Mouse (Mus musculus): Measurements from ENCODE around the gene Plcz1. TPM values are rescaled to one million over a fixed set of nuclear protein-coding genes. Genes with fewer than 3 reads are reported as not detected.
A peak's percentile ranks its signal among the peaks of the same experiment; 100 is the strongest.

Plcz1 gene
- total RNA-seq, 2 experiments from 2014 or later: not detected

DNA sequence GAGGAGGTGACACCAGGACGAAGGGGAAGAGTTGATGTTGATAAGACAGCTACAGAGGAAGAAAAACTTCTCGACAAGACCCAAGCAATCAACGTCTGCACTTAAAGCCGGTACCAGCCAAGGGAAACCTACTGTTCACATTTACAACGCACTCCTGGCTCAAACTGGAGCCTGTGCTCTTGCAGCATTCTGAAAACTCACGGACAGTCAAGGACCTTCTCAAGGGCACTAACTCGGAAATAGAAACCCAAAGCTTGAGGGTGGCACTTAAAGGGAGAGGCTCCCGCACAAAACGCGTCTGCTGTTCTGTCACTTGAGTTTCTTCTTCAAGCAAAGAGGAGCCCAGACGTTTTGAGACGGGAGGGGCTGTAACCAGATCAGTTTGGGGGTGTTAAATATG lies 87.7 kb downstream of the Plcz1 start:
- DNase-seq: peak in 1 of 2 experiments; percentile 23
- intact Hi-C loops (cut with DNase I): no loop called here

DNA sequence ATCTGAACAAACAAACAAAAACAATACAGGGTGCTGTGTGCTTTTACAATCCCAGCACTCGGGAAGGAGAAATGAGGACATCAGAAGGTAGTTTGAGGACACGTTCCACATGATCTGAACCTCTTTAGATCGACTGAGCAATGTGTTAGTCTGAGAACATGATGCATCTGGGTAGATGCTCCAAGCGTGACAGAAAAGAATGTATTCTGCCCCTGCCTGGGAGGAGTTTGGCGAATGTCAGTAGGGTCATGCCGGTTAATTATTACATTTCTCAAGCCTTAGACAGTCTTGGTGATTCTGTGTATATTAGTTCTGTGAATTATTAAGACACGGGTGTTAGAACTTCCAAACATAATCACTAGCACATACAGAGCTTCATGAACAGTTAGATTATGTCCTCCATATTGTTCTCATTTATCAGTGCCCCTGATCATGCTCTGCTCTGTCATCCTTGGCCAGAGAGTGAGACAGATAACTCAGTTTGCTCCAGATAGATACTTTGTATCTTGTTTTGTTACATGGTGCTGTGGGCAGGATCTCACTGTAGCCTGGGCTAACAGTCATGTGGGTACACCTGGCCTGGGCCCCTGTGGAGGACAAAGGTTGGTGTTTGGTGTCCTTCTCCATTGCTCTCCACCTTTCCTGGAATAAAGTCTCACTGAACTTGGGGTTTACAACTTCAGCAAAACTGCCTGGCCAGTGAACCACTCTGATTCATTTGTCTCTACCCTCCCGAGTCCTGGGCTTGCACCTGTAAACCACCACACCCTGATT lies 94.0 kb downstream of the Plcz1 start:
- intact Hi-C loops (cut with DNase I): no loop called here
- DNase-seq: no peak

Other genes starting within 250 kb of the Plcz1 start
- not detected for gene Capza3, start 205 bp downstream of the Plcz1 start, total RNA-seq (2021)

Measured in heart, postnatal 14 days (tissue).